Mouse (Mus musculus) embryonic facial prominence, embryonic 11.5 days (tissue): ENCODE results near the gene Kcnc2. TPM values are rescaled to one million over a fixed set of nuclear protein-coding genes. Genes with fewer than 3 reads are reported as not detected.
"Not testable (repeated sequence)": the region's sequence is repeated elsewhere in the genome, so short reads cannot be mapped to it uniquely, and the experiment has no call there.

ENCODE experiments used
- ATAC-seq: fragments of 200-750 bp; cut with Nextera tagmentation; replicated peaks from 2 replicates; pipeline ENCODE4 v1.8.0; 2017; ENCODE audit warnings: low read depth; ENCODE audit not compliant: insufficient number of reproducible peaks, low FRiP score, low TSS enrichment
- DNase-seq: peaks from one replicate; pipeline ENCODE4 v3.0.0-alpha.2; 2015; ENCODE audit warnings: low spot score
- H3K27ac ChIP-seq: fragments of 300-500 bp; sonication (generic); replicated peaks from 2 replicates; pipeline ENCODE4 v1.5.1; 2014; ENCODE audit warnings: mild to moderate bottlenecking, low read depth, low read length, control low read depth
- H3K27me3 ChIP-seq: fragments of 300-500 bp; sonication (generic); 2 replicates; pipeline ENCODE4 v1.6.1; 2014; ENCODE audit warnings: mild to moderate bottlenecking, low read length, moderate library complexity, mixed read lengths; ENCODE audit not compliant: control insufficient read depth, insufficient read depth
- H3K36me3 ChIP-seq: fragments of 300-500 bp; sonication (generic); replicated peaks from 2 replicates; pipeline ENCODE4 v1.6.1; 2014; ENCODE audit warnings: low read depth, mild to moderate bottlenecking, low read length, moderate library complexity, mixed read lengths; ENCODE audit not compliant: control insufficient read depth, insufficient read depth
- H3K4me1 ChIP-seq: fragments of 300-500 bp; sonication (generic); 2 replicates; pipeline ENCODE4 v1.6.1; 2014; ENCODE audit warnings: low read length, mixed read lengths; ENCODE audit not compliant: control insufficient read depth, insufficient read depth
- H3K4me2 ChIP-seq: fragments of 300-500 bp; sonication (generic); 2 replicates; pipeline ENCODE4 v1.6.1; 2014; ENCODE audit warnings: low read depth, mild to moderate bottlenecking, control low read depth, low read length, moderate library complexity
- H3K4me3 ChIP-seq: fragments of 300-500 bp; sonication (generic); 2 replicates; pipeline ENCODE4 v1.5.1; 2014; ENCODE audit warnings: low read depth, low read length, control low read depth
- H3K9ac ChIP-seq: fragments of 300-500 bp; sonication (generic); replicated peaks from 2 replicates; pipeline ENCODE4 v1.6.1; 2014; ENCODE audit warnings: mild to moderate bottlenecking, control low read depth, low read length
- H3K9me3 ChIP-seq: fragments of 300-500 bp; sonication (generic); replicated peaks from 2 replicates; pipeline ENCODE4 v1.6.1; 2016; ENCODE audit warnings: mild to moderate bottlenecking, low read length, inconsistent platforms, mixed read lengths; ENCODE audit not compliant: control insufficient read depth
- WGBS: fragments of 180-500 bp; shearing (Covaris S2); extraction: QIAGEN DNeasy Blood & Tissue Kit; methylation state at CpG from one replicate; pipeline ENCODE4 v1.1.7; 2014; 5-methylcytosine and 5-hydroxymethylcytosine counted together
- polyA plus RNA-seq: library from polyadenylated mRNA; unstranded; fragments of >200 nt; fragmentation: Nextera tagmentation; extraction: Ambion mirVana; gene quantifications from 2 replicates; pipeline ENCODE4 v1.2.1, GENCODE M21; 2014

The Kcnc2 gene
- 0.21 and 1.4 TPM in 2 replicates for polyA plus RNA-seq

GRCm38 (mm10) chr10:112270887-112271802 is at the start of gene Kcnc2:
Gene Kcnc2, plus strand, starts transcription at chr10:112271121.
- peak within 1 kb of the TSS; percentile 60 for H3K9ac ChIP-seq
- DNase-seq: peak; percentile 25
- ATAC-seq: peak; percentile 74
- H3K4me1 ChIP-seq: no peaks in the 10 kb centered on the region; the same call in 1 of the 2 replicates
- no peak within 1 kb of the TSS for H3K27ac ChIP-seq
- no peaks in the 10 kb centered on the region for H3K36me3 ChIP-seq
- peaks cover 23% of the 10 kb centered on the region for H3K27me3 ChIP-seq
- H3K9me3 ChIP-seq: no peaks in the 10 kb centered on the region
- H3K4me3 ChIP-seq: peak within 1 kb of the TSS; percentile 49
- H3K4me2 ChIP-seq: peak within 1 kb of the TSS; percentile 95
- 1% methylated on average over 20 of the region's 20 CpGs for WGBS

GRCm38 (mm10) chr10:112227073-112227472 is 43.8 kb upstream of the Kcnc2 start:
- Histone ChIP-seq H3K4me3 (no peak overlapping the region), H3K4me2 (no peak overlapping the region), H3K4me1 (no peaks in the 10 kb centered on the region), H3K27ac (no peak overlapping the region), H3K9ac (no peak overlapping the region), H3K27me3 (no peaks in the 10 kb centered on the region), H3K9me3 (no peaks in the 10 kb centered on the region), H3K36me3 (no peaks in the 10 kb centered on the region)
- DNase-seq (no peak), ATAC-seq (no peak)
- 84% methylated on average over 1 of the region's 1 CpGs for WGBS

GRCm38 (mm10) chr10:112229091-112229843 is 41.7 kb upstream of the Kcnc2 start:
- H3K4me3 ChIP-seq, ATAC-seq, H3K36me3 ChIP-seq, H3K4me2 ChIP-seq, DNase-seq, H3K9ac ChIP-seq, H3K9me3 ChIP-seq, H3K27ac ChIP-seq, H3K4me1 ChIP-seq, H3K27me3 ChIP-seq: not testable (repeated sequence)
- WGBS: 37% methylated on average over 6 of the region's 6 CpGs

GRCm38 (mm10) chr10:112232733-112233132 is 38.2 kb upstream of the Kcnc2 start:
- H3K36me3 ChIP-seq, H3K4me3 ChIP-seq, H3K27ac ChIP-seq, DNase-seq, H3K9me3 ChIP-seq, H3K27me3 ChIP-seq, H3K4me2 ChIP-seq, H3K9ac ChIP-seq, ATAC-seq, H3K4me1 ChIP-seq: not testable (repeated sequence)
- 14% methylated on average over 1 of the region's 1 CpGs for WGBS

- not testable (repeated sequence) for H3K9ac ChIP-seq, ATAC-seq, H3K4me2 ChIP-seq, H3K4me3 ChIP-seq, H3K4me1 ChIP-seq, DNase-seq, H3K27ac ChIP-seq, H3K36me3 ChIP-seq, H3K27me3 ChIP-seq, H3K9me3 ChIP-seq
- WGBS: 82% methylated on average over 5 of the region's 5 CpGs
Observed at GRCm38 (mm10) chr10:112235396-112235940, 35.5 kb upstream of the Kcnc2 start.

- Histone ChIP-seq H3K27ac (no peak overlapping the region), H3K36me3 (no peaks in the 10 kb centered on the region), H3K9ac (no peak overlapping the region), H3K9me3 (no peaks in the 10 kb centered on the region), H3K4me3 (no peak overlapping the region), H3K27me3 (no peaks in the 10 kb centered on the region), H3K4me2 (no peak overlapping the region), H3K4me1 (no peaks in the 10 kb centered on the region)
- 80% methylated on average over 2 of the region's 2 CpGs for WGBS
- DNase-seq (no peak), ATAC-seq (no peak)
Observed at GRCm38 (mm10) chr10:112248273-112248672, 22.6 kb upstream of the Kcnc2 start.

GRCm38 (mm10) chr10:112263467-112263866 is 7.5 kb upstream of the Kcnc2 start:
- no peak overlapping the region for H3K9ac ChIP-seq
- H3K4me2 ChIP-seq: no peak overlapping the region
- WGBS: 89% methylated on average over 3 of the region's 3 CpGs
- ATAC-seq (no peak), DNase-seq (no peak)
- H3K36me3 ChIP-seq: no peaks in the 10 kb centered on the region
- no peaks in the 10 kb centered on the region for H3K27me3 ChIP-seq
- H3K9me3 ChIP-seq: no peaks in the 10 kb centered on the region
- H3K27ac ChIP-seq: no peak overlapping the region
- no peak overlapping the region for H3K4me3 ChIP-seq
- H3K4me1 ChIP-seq: no peaks in the 10 kb centered on the region
